Mouse (Mus musculus) R1 (cell line): ENCODE measurements around the gene Wdr4.
"Not testable (repeated sequence)": the region's sequence is repeated elsewhere in the genome, so short reads cannot be mapped to it uniquely, and the experiment has no call there.

ENCODE experiments used
- DNase-seq: peaks from one replicate; pipeline ENCODE4 v3.0.0-alpha.2; 2018; ENCODE audit warnings: low read depth, low spot score

The Wdr4 gene

GRCm38 (mm10) chr17:31535871-31536629, 16.3 kb upstream of the Wdr4 start:
- DNase-seq = peak; percentile 59

GRCm38 (mm10) chr17:31535358-31535757, 15.6 kb upstream of the Wdr4 start:
- DNase-seq = peak; percentile 44

GRCm38 (mm10) chr17:31532331-31532730, 12.6 kb upstream of the Wdr4 start:
- DNase-seq = not testable (repeated sequence)

- peak; percentile 86 for DNase-seq
These were observed 11.8 kb upstream of the Wdr4 start for GRCm38 (mm10) chr17:31531441-31532158.

- peak; percentile 94 for DNase-seq
These were observed 9.5 kb upstream of the Wdr4 start for GRCm38 (mm10) chr17:31529314-31529713.

GRCm38 (mm10) chr17:31525816-31526215, 6.0 kb upstream of the Wdr4 start:
- peak; percentile 82 for DNase-seq

- no peak for DNase-seq
These were observed 5.3 kb upstream of the Wdr4 start for GRCm38 (mm10) chr17:31525114-31525513.

GRCm38 (mm10) chr17:31521948-31522347, 2.2 kb upstream of the Wdr4 start:
- no peak for DNase-seq

- peak; percentile 77 for DNase-seq
These were observed 1.1 kb upstream of the Wdr4 start for GRCm38 (mm10) chr17:31520895-31521294.

- DNase-seq = peak; percentile 55
These were observed 335 bp downstream of the Wdr4 start for GRCm38 (mm10) chr17:31519344-31519945.

GRCm38 (mm10) chr17:31514696-31515095, 5.1 kb downstream of the Wdr4 start:
- DNase-seq = no peak

GRCm38 (mm10) chr17:31512593-31512992, 7.2 kb downstream of the Wdr4 start:
- DNase-seq = peak; percentile 32

- DNase-seq = peak; percentile 94
These were observed 7.8 kb downstream of the Wdr4 start for GRCm38 (mm10) chr17:31511792-31512495.

GRCm38 (mm10) chr17:31510944-31511343, 8.8 kb downstream of the Wdr4 start:
- DNase-seq = peak; percentile 62

GRCm38 (mm10) chr17:31506282-31506681, 13.5 kb downstream of the Wdr4 start:
- DNase-seq = no peak

- peak; percentile 31 for DNase-seq
These were observed 14.8 kb downstream of the Wdr4 start for GRCm38 (mm10) chr17:31505013-31505412.

GRCm38 (mm10) chr17:31503936-31504335, 15.8 kb downstream of the Wdr4 start:
- peak; percentile 56 for DNase-seq

GRCm38 (mm10) chr17:31503337-31503736, 16.4 kb downstream of the Wdr4 start:
- DNase-seq = no peak

GRCm38 (mm10) chr17:31502261-31502927, 17.4 kb downstream of the Wdr4 start:
- no peak for DNase-seq

GRCm38 (mm10) chr17:31500908-31501307, 18.9 kb downstream of the Wdr4 start:
- no peak for DNase-seq

- no peak for DNase-seq
These were observed 19.4 kb downstream of the Wdr4 start for GRCm38 (mm10) chr17:31500416-31500815.
